Mouse (Mus musculus) MEL (cell line): Measurements from ENCODE around the gene Stx4a. TPM values are rescaled to one million over a fixed set of nuclear protein-coding genes. Genes with fewer than 3 reads are reported as not detected.

Experiments
- DNase-seq: peaks from one replicate; pipeline ENCODE4 v3.0.0; 2011; ENCODE audit warnings: low read depth, low spot score
- H3K27ac ChIP-seq: 2 replicates; pipeline ENCODE4 v1.5.1; 2012; ENCODE audit warnings: low read depth, mild to moderate bottlenecking, control low read depth, low read length, moderate library complexity; ENCODE audit not compliant: control insufficient read depth
- H3K27me3 ChIP-seq, 2 experiments: fragments of 150-350 bp in 1 of 2; sonication (generic) in 1 of 2; 2 replicates each; pipeline ENCODE4 v1.6.1; 2012; ENCODE audit warnings: low read length in 2 of 2, mild to moderate bottlenecking in 2 of 2, improper control_type of control experiment in 1 of 2, moderate library complexity in 1 of 2; ENCODE audit not compliant: insufficient read depth in 2 of 2, control insufficient read depth in 1 of 2
- H3K36me3 ChIP-seq, 2 experiments: 2 replicates each; pipeline ENCODE4 v1.6.1; 2012 to 2014; ENCODE audit warnings: low read length in 2 of 2, improper control_type of control experiment in 1 of 2, inconsistent platforms in 1 of 2, mild to moderate bottlenecking in 1 of 2; ENCODE audit not compliant: insufficient read depth in 2 of 2, control insufficient read depth in 1 of 2
- H3K4me1 ChIP-seq, 2 experiments: fragments of 150-350 bp in 1 of 2; sonication (generic) in 1 of 2; 2 replicates each; pipeline ENCODE4 v1.6.1; 2012; ENCODE audit warnings: low read length in 2 of 2, improper control_type of control experiment in 1 of 2, mild to moderate bottlenecking in 1 of 2; ENCODE audit not compliant: insufficient read depth in 2 of 2, control insufficient read depth in 1 of 2
- H3K4me3 ChIP-seq, 2 experiments: fragments of 150-350 bp in 1 of 2; sonication (generic) in 1 of 2; 2 replicates each; pipeline ENCODE4 v1.5.1; 2012; ENCODE audit warnings: low read depth in 2 of 2, low read length in 2 of 2, mild to moderate bottlenecking in 2 of 2, moderate library complexity in 2 of 2, control low read depth in 1 of 2, improper control_type of control experiment in 1 of 2; ENCODE audit not compliant: control insufficient read depth in 1 of 2, insufficient read depth in 1 of 2
- H3K79me2 ChIP-seq: 2 replicates; pipeline ENCODE4 v1.6.1; 2012; ENCODE audit warnings: mild to moderate bottlenecking, low read length, moderate library complexity; ENCODE audit not compliant: control insufficient read depth, poor library complexity, insufficient read depth
- H3K9ac ChIP-seq: 2 replicates; pipeline ENCODE4 v1.6.1; 2012; ENCODE audit warnings: low read depth, mild to moderate bottlenecking, control low read depth, low read length, moderate library complexity; ENCODE audit not compliant: control insufficient read depth, poor library complexity, severe bottlenecking
- H3K9me3 ChIP-seq: fragments of 150-350 bp; sonication (generic); replicated peaks from 2 replicates; pipeline ENCODE4 v1.6.1; 2012; ENCODE audit warnings: mild to moderate bottlenecking, low read length, improper control_type of control experiment, moderate library complexity; ENCODE audit not compliant: insufficient read depth
- BHLHE40 ChIP-seq: IDR thresholded peaks from 2 replicates; pipeline ENCODE4 v1.6.1; 2012; ENCODE audit warnings: low read depth, mild to moderate bottlenecking, inconsistent platforms, low read length, improper control_type of control experiment, borderline replicate concordance
- CHD1 ChIP-seq: IDR thresholded peaks from 2 replicates; pipeline ENCODE4 v1.6.1; 2012; ENCODE audit warnings: low read depth, mild to moderate bottlenecking, inconsistent platforms, low read length, improper control_type of control experiment
- CHD2 ChIP-seq: IDR thresholded peaks from 2 replicates; pipeline ENCODE4 v1.6.1; 2011; ENCODE audit warnings: low read length, improper control_type of control experiment
- CTCF ChIP-seq, 3 experiments: IDR thresholded peaks in 2 of 3; conservative IDR thresholded peaks in 1 of 3; 2 replicates each; pipeline ENCODE4 v1.5.1; 2011 to 2012; ENCODE audit warnings: low read length in 3 of 3, low read depth in 2 of 3, mild to moderate bottlenecking in 2 of 3, improper control_type of control experiment in 1 of 3, inconsistent platforms in 1 of 3, mixed read lengths in 1 of 3, moderate library complexity in 1 of 3; ENCODE audit not compliant: control insufficient read depth in 1 of 3, insufficient read depth in 1 of 3, poor library complexity in 1 of 3, severe bottlenecking in 1 of 3
- ELF1 ChIP-seq: IDR thresholded peaks from 2 replicates; pipeline ENCODE4 v1.6.1; 2014; ENCODE audit warnings: low read depth, mild to moderate bottlenecking, inconsistent platforms, low read length, improper control_type of control experiment, moderate library complexity
- EP300 ChIP-seq, 2 experiments: IDR thresholded peaks; 2 replicates each; pipeline ENCODE4 v1.6.1; 2011; ENCODE audit warnings: improper control_type of control experiment in 2 of 2, low read length in 2 of 2, low read depth in 1 of 2, mild to moderate bottlenecking in 1 of 2
- GATA1 ChIP-seq: IDR thresholded peaks from 2 replicates; pipeline ENCODE4 v1.6.1; 2011; ENCODE audit warnings: low read depth, low read length, improper control_type of control experiment
- MAFK ChIP-seq: IDR thresholded peaks from 2 replicates; pipeline ENCODE4 v1.6.1; 2011; ENCODE audit warnings: low read depth, mild to moderate bottlenecking, low read length, improper control_type of control experiment, borderline replicate concordance
- MAZ ChIP-seq: IDR thresholded peaks from 2 replicates; pipeline ENCODE4 v1.6.1; 2012; ENCODE audit warnings: low read depth, mild to moderate bottlenecking, inconsistent platforms, low read length, improper control_type of control experiment
- MEF2A ChIP-seq: IDR thresholded peaks from 2 replicates; pipeline ENCODE4 v1.6.1; 2014; ENCODE audit warnings: low read depth, mild to moderate bottlenecking, inconsistent platforms, low read length, improper control_type of control experiment; ENCODE audit not compliant: poor library complexity, insufficient replicate concordance, severe bottlenecking; ENCODE audit errors: extremely low read depth
- MYB ChIP-seq: IDR thresholded peaks from 2 replicates; pipeline ENCODE4 v1.6.1; 2011; ENCODE audit warnings: mild to moderate bottlenecking, low read depth, low read length, improper control_type of control experiment
- MYC ChIP-seq: IDR thresholded peaks from 2 replicates; pipeline ENCODE4 v1.6.1; 2011; ENCODE audit warnings: low read depth, mild to moderate bottlenecking, low read length, improper control_type of control experiment, moderate library complexity
- NELFE ChIP-seq: IDR thresholded peaks from 2 replicates; pipeline ENCODE4 v1.6.1; 2011; ENCODE audit warnings: low read depth, low read length, improper control_type of control experiment
- NRF1 ChIP-seq: IDR thresholded peaks from 2 replicates; pipeline ENCODE4 v1.6.1; 2014; ENCODE audit warnings: low read depth, mild to moderate bottlenecking, inconsistent platforms, low read length, improper control_type of control experiment, moderate library complexity; ENCODE audit not compliant: poor library complexity, insufficient read depth, severe bottlenecking
- POLR2A ChIP-seq, 2 experiments: IDR thresholded peaks; 2 replicates each; pipeline ENCODE4 v1.6.1; 2011 to 2012; ENCODE audit warnings: low read length in 2 of 2, mild to moderate bottlenecking in 2 of 2, control low read depth in 1 of 2, improper control_type of control experiment in 1 of 2, low read depth in 1 of 2, moderate library complexity in 1 of 2; ENCODE audit not compliant: control insufficient read depth in 1 of 2, insufficient read depth in 1 of 2, poor library complexity in 1 of 2
- RCOR1 ChIP-seq: IDR thresholded peaks from 2 replicates; pipeline ENCODE4 v1.6.1; 2012; ENCODE audit warnings: low read depth, mild to moderate bottlenecking, inconsistent platforms, low read length, improper control_type of control experiment
- TBP ChIP-seq: IDR thresholded peaks from 2 replicates; pipeline ENCODE4 v1.8.0; 2011; ENCODE audit warnings: low read depth, low read length, improper control_type of control experiment
- TCF12 ChIP-seq: IDR thresholded peaks from 2 replicates; pipeline ENCODE4 v1.6.1; 2014; ENCODE audit warnings: low read depth, mild to moderate bottlenecking, inconsistent platforms, low read length, improper control_type of control experiment, moderate library complexity
- UBTF ChIP-seq: IDR thresholded peaks from 2 replicates; pipeline ENCODE4 v1.6.1; 2012; ENCODE audit warnings: low read depth, mild to moderate bottlenecking, inconsistent platforms, low read length, improper control_type of control experiment, moderate library complexity, borderline replicate concordance; ENCODE audit not compliant: insufficient read depth
- USF1 ChIP-seq: IDR thresholded peaks from 2 replicates; pipeline ENCODE4 v1.6.1; 2014; ENCODE audit warnings: low read depth, mild to moderate bottlenecking, inconsistent platforms, low read length, improper control_type of control experiment, moderate library complexity
- ZC3H11A ChIP-seq: IDR thresholded peaks from 2 replicates; pipeline ENCODE4 v1.6.1; 2012; ENCODE audit warnings: low read depth, mild to moderate bottlenecking, inconsistent platforms, low read length, improper control_type of control experiment
- ZMIZ1 ChIP-seq: IDR thresholded peaks from 2 replicates; pipeline ENCODE4 v1.6.1; 2012; ENCODE audit warnings: low read depth, mild to moderate bottlenecking, inconsistent platforms, low read length, improper control_type of control experiment, moderate library complexity
- polyA plus RNA-seq, 2 experiments: library from polyadenylated mRNA; stranded (reverse) in 1 of 2; unstranded in 1 of 2; fragments of >175 nt in 1 of 2; fragments of >200 nt in 1 of 2; gene quantifications; 2 replicates each; pipeline versions ENCODE4 v1.2.1 to v1.2.4; 2012; ENCODE audit warnings: low replicate concordance in 2 of 2, low read depth in 1 of 2; ENCODE audit not compliant: insufficient read length in 2 of 2, insufficient read depth in 1 of 2, missing spikeins in 1 of 2
- total RNA-seq: library from RNA; depleted of rRNA; stranded (reverse); fragments of 300-350 nt; gene quantifications from 2 replicates; pipeline ENCODE4 v1.2.3, GENCODE M21; 2012

Stx4a gene
- total and polyA plus RNA-seq, 3 experiments: 47.8 to 121 TPM; not detected in 1

DNA sequence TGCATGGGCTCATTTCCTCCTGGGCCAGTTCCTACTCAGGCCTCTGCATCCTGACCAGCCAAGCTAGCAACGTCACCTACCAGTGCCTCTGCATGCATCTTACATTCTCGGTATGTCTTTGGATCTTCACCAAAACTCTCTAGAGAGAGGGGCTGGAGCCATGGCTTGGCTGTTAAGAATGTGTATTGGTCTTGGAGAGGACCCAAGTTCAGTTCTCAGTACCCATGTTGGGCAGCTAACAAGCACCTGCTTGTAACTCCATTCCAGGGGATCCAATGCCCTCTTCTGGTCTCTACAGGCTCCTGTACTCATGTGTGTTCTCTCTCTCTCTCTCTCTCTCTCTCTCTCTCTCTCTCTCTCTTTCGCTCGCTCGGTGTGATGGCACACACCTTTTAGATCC lies 6.3 kb upstream of the Stx4a start:
- H3K27ac ChIP-seq: no peak overlapping the region
- TF ChIP-seq ZMIZ1: no peak
- TF ChIP-seq CHD1: no peak
- no peak for TF ChIP-seq NELFE
- no peak for TF ChIP-seq CTCF (IDR thresholded peaks at IDR 0.05 in 2 of 3, conservative IDR thresholded peaks at IDR 0.05 in 1 of 3; ENCODE audit: control insufficient read depth in 1 of 3, insufficient read depth in 1 of 3, low read depth in 2 of 3, low read length in 3 of 3, poor library complexity in 1 of 3, severe bottlenecking in 1 of 3)
- no peak for TF ChIP-seq NRF1
- no peak for TF ChIP-seq RCOR1
- TF ChIP-seq MYB: no peak
- no peak for TF ChIP-seq TCF12
- TF ChIP-seq ELF1: no peak
- no peaks in the 10 kb centered on the region for H3K36me3 ChIP-seq
- H3K4me3 ChIP-seq: no peak overlapping the region
- no peaks in the 10 kb centered on the region for H3K79me2 ChIP-seq
- no peak for DNase-seq
- H3K9me3 ChIP-seq: no peaks in the 10 kb centered on the region
- no peak overlapping the region for H3K9ac ChIP-seq
- no peaks in the 10 kb centered on the region for H3K27me3 ChIP-seq
- H3K4me1 ChIP-seq: no peaks in the 10 kb centered on the region

DNA sequence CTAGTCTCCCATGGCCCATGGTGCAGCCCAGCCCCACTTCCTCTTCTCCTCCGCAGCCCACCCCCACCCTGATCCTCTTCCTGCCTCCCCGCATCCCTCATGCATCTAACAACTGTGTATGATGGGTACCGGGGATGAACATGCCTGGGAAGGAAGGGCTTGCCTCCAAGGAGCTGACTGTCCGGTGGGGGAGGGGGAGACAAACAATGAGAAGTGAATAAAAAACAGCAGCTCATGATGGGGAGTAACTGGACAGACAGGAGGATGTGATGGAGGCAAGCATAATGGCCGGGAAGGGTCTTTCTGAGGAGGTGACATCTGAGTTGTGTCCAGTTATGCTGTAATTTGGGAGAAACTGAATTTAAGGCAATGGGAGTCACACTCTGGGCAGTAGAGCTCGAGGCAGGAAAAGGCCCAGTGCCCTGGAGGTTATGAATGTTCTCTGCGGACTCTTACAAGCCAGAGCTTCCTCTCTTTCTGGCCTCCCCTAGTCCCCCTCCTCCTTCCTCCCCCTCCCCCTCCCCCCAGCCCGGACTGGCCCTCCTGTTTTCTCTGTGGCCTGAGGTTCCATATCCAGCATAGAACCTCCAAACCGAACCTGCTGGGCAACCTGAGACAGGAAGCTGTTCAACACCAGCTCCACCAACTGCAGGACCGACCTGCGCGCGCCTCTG lies 3.1 kb upstream of the Stx4a start:
- no peaks in the 10 kb centered on the region for H3K79me2 ChIP-seq
- DNase-seq: no peak
- H3K4me1 ChIP-seq: no peaks in the 10 kb centered on the region
- H3K4me3 ChIP-seq: no peak overlapping the region
- no peak overlapping the region for H3K27ac ChIP-seq
- no peak for TF ChIP-seq MEF2A
- no peak for TF ChIP-seq UBTF
- no peak for TF ChIP-seq USF1
- no peak for TF ChIP-seq RCOR1
- no peak for TF ChIP-seq ZC3H11A
- TF ChIP-seq MYC: no peak
- TF ChIP-seq EP300 (IDR thresholded peaks at IDR 0.05; ENCODE audit: low read depth in 1 of 2, low read length in 2 of 2): no peak
- TF ChIP-seq GATA1: no peak
- no peak for TF ChIP-seq NRF1
- no peak for TF ChIP-seq CHD2
- TF ChIP-seq MAZ: no peak
- no peak for TF ChIP-seq CHD1
- no peak for TF ChIP-seq MAFK
- TF ChIP-seq TBP: no peak
- no peak for TF ChIP-seq POLR2A (IDR thresholded peaks at IDR 0.05; ENCODE audit: control insufficient read depth in 1 of 2, insufficient read depth in 1 of 2, low read depth in 1 of 2, low read length in 2 of 2, poor library complexity in 1 of 2)
- TF ChIP-seq BHLHE40: no peak
- TF ChIP-seq, all 39 proteins: peak for 0
- Histone ChIP-seq H3K9me3 (no peaks in the 10 kb centered on the region), H3K36me3 (no peaks in the 10 kb centered on the region), H3K9ac (no peak overlapping the region), H3K27me3 (no peaks in the 10 kb centered on the region)
